Mouse (Mus musculus): Measurements from ENCODE around the gene Rnd2.

DNA sequence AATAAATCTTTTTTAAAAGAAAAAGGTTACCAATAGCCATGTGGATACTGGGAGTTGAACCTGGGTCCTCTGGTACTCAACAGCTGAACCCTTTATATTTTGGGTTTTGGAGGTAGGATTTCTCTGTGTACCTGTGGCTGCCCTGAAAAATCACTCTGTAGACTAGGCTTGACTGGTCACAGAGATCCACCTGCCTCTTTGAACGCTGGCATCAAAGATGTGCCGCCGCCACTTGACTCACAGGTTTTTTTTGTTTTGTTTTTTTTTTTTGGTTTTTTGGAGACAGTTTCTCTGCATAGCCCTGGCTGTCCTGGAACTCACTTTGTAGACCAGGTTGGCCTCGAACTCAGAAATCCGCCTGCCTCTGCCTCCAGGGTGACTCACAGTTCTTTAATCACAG lies 17.0 kb upstream of the Rnd2 start:
- no peak for TF ChIP-seq MAFK (IDR thresholded peaks at IDR 0.05; ENCODE audit: insufficient read depth, low read depth, low read length)
- no peak for TF ChIP-seq ZC3H11A (IDR thresholded peaks at IDR 0.05; ENCODE audit: borderline replicate concordance, low read depth, low read length)
- no peak for TF ChIP-seq CHD2 (IDR thresholded peaks at IDR 0.05; ENCODE audit: low read depth, low read length)

All from ES-E14 (cell line).